Mouse (Mus musculus) heart, adult 2 months (tissue): ENCODE measurements around the gene Tmem220.

ENCODE experiments used
- CTCF ChIP-seq: fragments of 200-600 bp; IDR thresholded peaks from 2 replicates; pipeline ENCODE4 v1.8.1; 2022; ENCODE audit warnings: antibody characterized with exemption, mild to moderate bottlenecking, moderate library complexity
- EP300 ChIP-seq: fragments of 200-500 bp; IDR thresholded peaks from 2 replicates; pipeline ENCODE4 v1.6.1; 2011; ENCODE audit warnings: low read depth, low read length, control low read depth; ENCODE audit not compliant: insufficient read depth
- POLR2A ChIP-seq: fragments of 200-500 bp; IDR thresholded peaks from 2 replicates; pipeline ENCODE4 v1.6.1; 2011; ENCODE audit warnings: mild to moderate bottlenecking, low read depth, low read length, control low read depth; ENCODE audit not compliant: insufficient read depth

DNA sequence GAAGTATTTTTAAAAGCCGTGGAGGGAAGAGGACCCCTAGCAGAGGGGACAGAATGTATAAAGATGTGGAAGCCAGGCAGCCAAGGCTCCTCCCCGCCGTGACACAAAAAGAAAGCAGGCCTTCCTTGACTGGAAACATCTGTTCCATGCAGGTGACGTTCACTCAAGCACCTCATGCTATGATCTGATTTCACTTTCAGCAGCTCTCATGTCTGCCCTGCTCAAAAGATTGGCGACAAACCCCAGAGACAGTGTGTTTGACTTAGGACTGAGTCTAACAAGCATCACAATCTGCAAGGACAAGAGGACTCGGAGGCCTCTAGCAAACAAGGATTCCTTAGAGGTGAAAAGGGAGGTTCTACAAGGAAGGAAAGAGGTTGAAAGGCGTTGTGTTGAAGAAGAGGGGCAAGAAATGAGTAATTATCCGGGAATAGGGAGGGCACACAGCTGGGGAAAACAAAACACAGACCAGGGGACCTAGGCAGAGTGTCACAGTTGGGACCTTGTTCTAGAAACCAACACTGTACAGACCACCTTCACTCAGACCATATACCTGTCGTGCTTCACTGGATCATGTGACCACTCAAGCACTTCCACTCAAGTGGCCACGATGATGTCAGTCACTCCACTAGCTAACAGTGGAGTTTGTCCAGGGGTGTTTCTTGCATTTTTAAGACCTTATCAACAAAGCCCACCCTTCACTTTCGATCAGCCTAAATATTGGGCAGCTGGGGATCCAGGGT lies 41.4 kb upstream of the Tmem220 start:
- no peak for TF ChIP-seq CTCF
- TF ChIP-seq EP300 = no peak
- no peak for TF ChIP-seq POLR2A
